Mouse (Mus musculus) liver, adult 2 months (tissue): ENCODE results near the gene Uba3.

Experiments
- CTCF ChIP-seq: fragments of 200-500 bp; IDR thresholded peaks from 2 replicates; pipeline ENCODE4 v1.5.1; 2011; ENCODE audit warnings: low read depth, low read length, control low read depth
- POLR2A ChIP-seq: fragments of 200-500 bp; IDR thresholded peaks from 2 replicates; pipeline ENCODE4 v1.6.1; 2011; ENCODE audit warnings: low read length, control low read depth; ENCODE audit not compliant: insufficient read depth; ENCODE audit errors: extremely low read depth

DNA sequence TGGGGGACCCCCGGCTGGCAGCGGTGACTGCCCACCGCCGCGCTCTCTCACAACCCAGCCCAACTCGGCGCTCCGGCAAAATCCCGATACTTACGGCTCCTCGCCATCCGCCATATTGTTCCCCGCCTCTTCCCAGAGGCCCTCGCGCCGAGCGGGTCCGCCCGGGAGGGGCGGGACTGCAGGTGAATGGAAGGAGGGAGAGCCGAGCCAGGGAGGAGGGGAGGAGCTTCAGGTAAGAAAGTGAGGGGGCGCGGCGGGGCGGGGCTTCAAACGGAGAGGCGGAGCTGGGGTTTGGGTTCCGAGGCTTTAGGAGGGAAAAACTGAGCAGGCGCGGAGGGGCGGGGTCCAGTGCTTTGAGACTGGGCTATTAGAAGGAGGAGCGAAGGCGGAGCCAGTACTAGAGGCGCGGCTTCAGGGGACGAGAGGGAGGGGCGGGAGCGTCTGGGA lies at the start of gene Uba3:
- TF ChIP-seq CTCF (no peak), POLR2A (peak; percentile 85)
